Mouse (Mus musculus) thymus, postnatal 10 days (tissue): ENCODE data around the gene Lclat1.

Experiments used
- DNase-seq, 2 experiments: peaks; one replicate each; pipeline ENCODE4 v3.0.0; 2021; ENCODE audit warnings: low spot score in 2 of 2

Lclat1 gene

DNA sequence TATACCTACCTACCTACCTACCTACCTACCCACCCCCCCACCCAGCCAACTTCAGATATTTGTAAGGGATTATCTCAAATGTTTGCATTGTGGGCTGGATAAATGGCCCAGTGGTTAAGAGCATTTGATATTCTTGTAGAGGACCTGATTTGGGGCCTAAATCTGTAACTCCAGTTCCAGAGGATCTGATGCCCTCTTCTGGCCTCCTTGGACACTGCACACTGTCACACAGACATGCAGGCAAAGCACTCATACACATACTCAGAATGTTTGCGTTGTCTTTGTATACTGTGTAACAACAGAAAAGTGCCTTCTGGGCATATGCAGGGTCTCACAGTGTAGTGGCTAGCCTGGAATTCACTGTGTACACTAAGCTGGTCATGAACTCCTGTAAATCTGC, 88.4 kb downstream of the Lclat1 start:
- DNase-seq = peak; percentile 49 to 68

DNA sequence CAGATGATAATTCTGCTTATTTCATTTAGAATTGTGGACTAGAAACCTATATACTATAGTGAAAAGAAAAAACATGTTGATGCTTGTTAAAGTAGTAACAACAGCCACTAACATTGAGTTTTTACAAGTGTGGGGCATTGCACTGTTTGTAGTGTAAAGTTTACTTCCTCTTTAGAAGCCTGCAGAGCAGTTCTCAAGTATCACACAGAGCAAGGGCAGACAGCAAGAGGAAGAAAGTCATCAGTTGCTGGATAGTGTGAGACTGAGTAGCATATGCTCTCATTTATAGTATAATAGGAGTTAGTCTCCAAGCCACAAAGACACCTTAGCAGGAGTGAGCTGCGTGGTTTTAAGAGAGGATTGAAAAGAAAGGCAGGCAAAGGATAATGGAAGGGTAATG, 89.9 kb downstream of the Lclat1 start:
- DNase-seq = no peak

DNA sequence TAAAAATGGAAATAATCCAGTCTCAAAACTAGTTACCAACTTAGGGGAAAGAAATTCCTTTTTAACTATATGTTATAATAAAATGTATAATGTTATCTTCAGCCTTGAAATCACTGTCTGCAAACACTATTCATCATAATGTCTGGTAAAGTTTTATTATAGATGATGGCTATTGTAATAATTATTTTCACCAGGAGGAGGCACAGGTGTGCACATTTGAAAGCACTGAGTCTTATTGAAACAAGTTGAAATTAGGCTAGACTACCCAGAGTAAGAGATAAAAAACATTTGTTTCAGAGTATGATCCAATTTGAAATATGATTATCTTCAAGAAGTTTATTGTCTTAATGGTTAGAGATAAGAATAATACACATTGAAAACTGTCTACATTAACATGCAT, 91.6 kb downstream of the Lclat1 start:
- peak in 1 of 2 experiments; percentile 34 for DNase-seq

DNA sequence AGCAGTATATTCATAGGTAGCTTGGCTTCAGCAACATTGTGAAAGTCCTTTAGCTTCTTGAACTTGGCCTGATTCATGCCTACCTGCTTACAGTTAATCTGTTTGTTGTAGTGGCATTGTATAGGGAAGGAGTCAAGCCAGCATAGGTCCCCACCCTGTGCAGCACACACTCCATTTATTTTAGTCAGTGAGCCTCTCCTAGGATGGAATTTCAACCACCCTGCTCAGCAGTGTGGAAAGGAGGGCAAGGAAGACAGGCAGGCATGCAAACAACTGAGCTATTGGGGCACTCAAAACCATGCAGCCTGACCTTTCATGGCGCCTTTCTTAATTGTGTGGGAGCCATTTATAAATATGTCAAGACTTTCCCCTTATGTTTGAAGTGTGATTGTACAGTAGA, 92.6 kb downstream of the Lclat1 start:
- no peak for DNase-seq

DNA sequence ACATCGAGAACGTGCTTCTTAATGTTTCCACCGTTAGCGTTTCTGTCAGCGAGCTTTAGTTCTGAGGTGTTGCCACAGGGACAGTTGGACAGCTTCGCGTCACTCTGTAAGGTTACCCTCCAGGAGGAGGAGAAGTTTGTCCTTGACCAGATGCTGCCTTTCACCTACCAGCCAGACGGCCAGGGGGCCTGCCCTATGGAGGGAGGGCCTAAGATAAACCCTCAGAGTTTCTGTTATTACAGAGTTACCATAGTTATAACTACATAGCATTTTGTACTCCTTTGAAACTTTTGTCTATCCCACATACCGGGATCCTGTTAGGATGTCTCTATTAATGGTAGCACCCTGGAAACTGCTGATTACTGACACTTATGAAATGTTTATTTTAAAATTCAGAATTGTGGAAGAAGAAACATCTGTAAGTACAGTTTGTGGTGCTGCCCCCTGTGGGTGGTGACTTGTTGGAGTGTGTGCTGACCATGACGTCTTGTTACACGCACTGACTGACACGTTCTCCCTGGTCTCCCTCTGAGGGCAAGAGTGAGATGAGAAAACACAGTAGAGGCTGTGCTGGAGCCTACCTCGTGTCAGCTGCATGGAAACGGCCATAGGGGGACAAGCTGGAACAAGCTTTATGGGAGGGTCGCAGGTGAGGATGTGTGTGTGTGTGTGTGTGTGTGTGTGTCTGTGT, 96.0 kb downstream of the Lclat1 start:
- DNase-seq = no peak

DNA sequence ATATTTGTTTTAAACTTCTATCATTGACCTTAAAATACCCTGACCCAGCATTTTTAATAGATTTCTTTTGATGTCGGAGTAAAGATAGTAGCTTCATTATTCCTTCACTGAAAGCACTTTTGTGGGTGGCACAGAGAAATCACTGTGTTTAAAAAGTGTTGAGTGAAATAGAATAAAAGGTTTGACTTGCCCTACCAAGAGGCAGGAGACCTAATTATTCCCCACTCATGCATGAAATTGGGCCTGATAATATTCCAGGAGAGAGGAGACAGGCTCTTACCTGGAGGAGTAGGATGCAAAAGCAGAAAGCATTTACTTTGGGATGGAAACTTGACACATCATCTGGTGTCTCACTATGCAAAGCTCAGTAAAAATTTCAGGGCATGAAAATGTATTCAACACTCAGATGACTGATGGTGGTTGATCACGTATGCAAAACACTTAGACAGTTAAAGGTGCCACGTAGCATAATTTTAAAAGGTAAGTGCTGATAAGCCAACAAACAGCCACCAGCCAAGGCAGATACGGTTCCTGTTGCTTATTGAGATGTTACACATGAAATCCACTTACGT, 103.3 kb downstream of the Lclat1 start:
- DNase-seq = no peak

DNA sequence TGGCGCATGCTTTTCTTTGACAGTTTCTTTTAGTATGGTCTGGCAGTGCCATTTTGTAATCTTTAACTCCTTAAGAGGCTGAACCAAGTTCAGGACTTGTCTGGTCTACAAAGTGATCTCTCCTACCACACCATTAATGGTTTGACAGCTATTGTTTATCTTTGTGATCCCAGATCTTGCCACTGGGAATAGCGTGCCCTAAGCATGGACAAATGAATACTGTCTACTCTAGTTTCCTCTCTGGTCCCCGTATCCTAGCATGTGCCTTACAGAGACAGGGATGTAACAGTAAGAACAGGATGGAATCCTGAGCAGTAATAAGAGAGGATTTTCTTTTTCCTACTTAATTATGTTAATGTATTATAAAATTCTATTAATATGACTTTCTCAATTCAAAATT, 105.0 kb downstream of the Lclat1 start:
- no peak for DNase-seq

DNA sequence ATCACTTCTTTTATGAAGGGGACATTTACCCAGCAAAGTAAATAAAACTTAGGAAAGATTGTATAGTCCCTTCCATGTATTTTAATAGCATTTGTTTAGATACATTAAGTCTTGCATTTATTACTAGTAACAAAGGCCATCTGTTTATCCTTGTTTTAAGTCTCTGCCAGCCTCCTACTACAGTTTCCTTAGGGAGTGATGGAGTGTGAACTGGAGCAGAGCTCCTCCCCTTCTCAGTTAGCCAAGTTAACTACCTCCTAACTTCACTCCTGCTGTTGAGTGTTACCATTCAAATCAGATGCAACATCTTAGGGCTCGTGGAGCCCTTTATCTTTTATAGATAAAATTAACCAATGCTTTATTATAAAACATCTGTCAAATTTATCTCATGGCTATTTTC, 105.4 kb downstream of the Lclat1 start:
- DNase-seq = no peak

DNA sequence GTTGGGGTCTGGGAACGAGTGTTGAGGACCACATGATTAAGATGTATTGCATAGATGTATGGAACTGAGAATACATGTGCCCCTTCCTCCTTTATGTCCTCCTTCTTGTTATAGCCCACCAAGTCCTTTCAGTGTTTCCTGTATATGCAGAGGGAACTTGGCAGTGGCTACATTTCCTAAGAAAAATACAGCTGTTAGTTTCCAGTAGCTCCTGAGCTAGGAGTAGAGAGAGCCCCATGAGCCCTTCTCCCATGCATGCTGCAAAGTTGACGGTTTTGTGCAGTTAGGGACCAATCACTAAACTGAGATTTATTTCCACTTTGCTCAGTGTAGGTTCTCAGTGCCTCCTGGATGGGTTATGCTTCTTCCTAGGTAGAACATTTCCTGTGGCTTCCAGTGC, 105.9 kb downstream of the Lclat1 start:
- no peak for DNase-seq

DNA sequence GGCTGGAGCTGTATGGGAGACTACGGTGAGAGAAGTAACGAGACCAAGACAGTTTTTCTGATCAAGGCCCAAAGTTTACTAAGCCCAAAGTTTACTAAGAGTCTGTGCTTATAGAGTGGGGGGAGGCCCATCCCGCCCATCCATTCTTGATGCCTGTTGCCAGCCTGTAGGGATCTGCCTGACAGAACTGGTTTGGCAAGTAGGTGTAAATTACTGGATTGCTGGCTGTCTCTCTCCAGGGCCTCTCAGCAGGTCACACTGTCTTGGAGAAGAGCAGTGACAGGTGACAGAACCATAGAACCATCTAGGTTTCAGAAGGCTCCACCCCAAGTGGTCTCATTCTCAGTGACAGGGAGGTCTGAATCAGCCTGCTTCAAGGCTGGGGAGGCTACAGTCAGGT, 109.5 kb downstream of the Lclat1 start:
- DNase-seq = no peak

DNA sequence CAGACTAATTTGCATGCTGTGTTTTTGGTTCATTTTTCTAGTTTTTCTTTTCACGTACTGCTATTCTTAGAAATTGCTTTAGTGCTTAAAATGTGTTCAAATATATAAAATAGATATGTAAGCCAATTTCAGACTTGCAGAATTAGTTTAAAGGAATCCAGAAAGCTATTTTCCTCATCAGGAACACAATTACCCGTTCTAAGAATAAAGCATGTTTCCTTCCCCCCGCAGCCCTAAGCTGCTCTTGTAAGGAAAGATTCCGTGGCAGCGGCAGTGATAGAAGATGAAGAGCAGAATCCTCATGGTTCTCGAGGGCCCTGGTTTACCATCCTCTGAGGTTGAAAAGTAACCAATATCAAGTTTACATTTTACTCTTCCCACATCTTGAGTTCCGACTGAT, 113.0 kb downstream of the Lclat1 start:
- no peak for DNase-seq

DNA sequence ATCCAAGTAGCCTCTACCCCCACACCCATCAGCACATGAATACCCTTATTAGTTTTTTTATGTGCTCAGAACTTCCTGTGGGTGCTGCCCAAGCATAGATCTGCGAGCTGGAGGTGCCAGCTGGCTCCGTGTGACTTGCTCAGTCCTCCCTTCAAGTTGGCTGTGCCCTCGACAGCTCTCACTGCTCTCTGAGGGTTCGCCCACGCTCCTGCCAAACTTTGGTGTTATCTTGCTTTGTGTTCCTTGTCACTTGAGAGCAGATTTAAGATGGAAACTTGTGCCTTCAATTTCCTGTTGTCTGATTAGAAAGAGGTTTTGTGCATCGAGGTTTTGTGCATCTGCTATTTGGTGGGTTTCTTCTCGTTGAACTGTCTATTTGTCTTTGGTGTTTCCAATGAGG, 114.3 kb downstream of the Lclat1 start:
- DNase-seq = peak; percentile 36 to 45

DNA sequence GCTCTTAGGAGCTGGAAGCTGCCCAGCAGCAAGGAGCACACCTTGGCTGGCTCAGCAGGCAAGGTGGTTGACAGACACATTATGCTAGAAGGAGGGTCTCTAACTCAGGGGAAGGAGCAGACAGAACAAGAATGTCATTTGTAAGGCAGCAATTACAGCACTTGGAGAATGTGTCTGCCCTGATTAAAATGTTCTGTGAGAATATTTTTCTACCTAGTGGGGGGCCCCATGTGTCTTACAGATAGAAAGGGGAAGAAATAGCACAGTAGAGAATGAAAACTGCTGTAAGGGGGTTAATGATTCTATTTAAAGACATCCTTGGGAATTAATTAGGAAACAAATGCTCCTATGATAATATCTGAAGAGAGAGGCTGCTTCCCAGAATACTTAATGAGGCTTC, 117.7 kb downstream of the Lclat1 start:
- DNase-seq = no peak

DNA sequence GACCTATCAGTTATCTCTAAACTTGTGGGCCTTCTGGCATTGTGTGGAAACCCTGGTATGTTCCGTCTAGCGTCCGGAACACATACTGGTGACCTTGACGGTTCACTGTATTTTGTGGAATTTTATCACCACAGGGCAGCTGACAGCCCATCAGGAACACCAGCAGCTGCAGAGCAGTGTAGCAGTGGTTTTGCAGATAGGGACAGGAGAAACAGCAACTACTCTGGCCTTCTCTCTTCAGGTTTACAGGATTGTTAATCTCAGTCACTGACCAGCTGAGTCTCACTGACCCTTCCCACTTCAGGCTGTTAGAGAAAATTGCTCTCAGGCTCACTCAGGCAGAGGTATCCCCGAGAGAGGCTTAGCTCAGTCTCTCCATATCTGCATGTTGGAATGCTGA, 118.2 kb downstream of the Lclat1 start:
- DNase-seq = no peak

DNA sequence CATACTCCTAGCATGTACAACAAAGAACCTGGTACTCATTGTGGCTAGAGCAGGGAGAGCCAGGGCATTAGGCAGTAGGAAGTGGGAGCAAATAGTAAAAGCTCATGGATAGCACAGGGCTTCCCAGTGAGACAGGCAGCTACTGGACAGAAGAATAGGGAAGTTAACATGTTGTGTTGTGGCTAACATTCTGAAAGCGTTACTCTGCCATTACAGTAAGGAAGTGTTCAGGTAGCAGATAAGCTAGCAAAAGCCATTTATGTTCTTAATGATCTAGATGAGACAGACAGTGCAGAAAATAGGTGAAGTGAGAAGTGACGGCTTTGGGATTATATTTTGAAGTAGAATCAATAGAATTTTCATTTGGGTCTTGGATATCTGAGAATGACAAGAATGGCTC, 118.8 kb downstream of the Lclat1 start:
- no peak for DNase-seq

DNA sequence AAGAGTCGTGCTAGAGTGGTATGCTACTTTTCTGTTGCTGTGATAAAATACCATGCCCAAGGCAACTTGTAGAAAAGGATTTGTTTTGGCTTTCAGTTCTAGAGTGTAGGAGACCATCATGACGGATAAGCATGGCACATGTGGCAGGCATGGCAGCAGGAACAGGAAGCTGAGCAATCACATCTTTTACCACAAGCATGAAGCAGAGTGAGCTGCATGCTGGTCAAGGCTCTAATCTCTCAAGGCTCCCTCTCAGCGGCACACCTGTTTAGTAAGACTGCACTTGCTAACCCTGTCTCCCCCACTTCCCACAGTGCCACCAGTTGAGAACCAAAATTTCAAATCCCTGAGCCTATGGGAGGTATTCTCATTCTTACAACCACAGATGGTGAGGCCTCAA, 119.6 kb downstream of the Lclat1 start:
- DNase-seq = no peak

DNA sequence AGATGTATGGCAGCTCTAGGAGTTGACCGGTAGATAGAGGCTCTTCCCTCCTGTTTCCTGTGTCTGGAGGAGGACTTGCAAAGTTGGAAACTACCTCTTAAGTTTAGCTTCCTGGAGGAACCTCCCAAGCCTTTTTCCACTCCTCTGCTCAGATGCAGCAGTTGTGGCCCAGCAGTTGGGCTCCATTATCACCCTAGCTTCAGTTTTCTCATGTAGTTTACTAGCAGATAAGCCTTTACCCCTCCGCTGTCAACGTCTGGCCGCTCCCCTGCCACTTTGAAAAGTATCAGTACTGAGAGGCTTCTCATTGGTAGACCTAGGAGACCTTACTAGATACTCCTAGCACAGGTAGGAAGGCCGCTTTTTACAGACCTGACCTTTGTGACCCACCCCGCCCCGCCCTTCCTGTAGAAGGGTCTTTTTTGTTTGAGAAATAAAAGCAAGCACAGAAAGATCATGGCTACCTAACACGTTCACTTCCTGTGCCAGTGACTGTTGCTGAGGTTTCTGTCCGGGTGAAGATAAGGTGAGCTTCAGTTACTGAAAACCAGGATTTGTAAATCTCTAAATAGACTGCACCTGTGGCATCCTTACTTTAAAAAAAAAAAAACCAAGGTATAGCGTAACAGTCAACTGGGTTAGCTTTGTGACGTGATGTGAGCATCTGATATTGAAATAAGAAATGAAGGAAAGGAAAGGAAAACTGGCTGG, 121.8 kb downstream of the Lclat1 start:
- DNase-seq = no peak

DNA sequence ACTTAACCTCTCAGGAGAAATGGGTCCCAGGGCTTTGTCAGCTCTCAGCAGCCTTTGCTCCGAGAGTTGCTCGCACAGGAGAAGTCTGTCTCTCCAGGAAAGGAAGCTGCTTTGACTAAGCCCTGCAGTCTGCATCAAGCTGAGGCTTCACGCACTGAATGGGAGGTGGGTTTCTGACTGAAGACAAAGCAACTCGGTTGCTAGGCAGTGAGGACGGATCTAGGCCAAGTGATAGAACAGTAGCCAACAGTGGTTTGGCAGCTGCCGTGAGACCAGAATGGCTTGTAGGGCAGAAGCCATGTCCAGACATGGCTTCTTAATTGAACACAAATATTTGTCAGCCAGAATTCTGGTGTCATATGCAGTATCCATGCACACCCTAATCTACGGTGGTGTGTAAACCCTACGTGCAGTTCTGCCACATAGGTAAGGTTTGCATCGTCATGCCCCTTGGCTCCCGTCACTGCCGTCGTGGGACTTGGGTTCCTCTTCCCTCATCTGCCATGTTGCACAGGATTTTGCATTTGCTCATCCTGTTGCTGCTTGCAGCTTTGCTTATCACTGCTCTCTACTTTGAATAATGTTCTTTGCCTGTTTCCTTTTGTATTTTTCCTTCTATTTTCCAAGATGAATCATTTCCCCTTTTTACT, 122.7 kb downstream of the Lclat1 start:
- DNase-seq = no peak

DNA sequence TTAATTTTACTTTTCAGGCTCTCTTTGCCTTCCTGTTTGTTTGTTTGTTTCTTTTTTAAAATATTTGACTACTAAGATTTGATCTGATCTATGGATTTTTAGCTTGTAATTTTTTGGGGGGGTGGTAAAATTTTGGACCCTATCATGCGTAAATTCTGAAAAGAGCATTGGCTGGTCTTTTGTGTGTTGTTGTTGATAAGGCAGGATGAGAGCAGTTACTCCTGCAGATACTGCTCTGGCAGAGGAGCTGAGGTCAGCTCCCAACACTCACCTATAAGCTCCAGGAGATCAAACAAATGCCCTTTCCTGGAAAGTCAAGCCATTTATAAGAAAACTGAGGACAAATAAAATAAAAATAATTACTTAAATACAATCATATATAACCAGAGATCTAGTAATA, 123.6 kb downstream of the Lclat1 start:
- DNase-seq = no peak

DNA sequence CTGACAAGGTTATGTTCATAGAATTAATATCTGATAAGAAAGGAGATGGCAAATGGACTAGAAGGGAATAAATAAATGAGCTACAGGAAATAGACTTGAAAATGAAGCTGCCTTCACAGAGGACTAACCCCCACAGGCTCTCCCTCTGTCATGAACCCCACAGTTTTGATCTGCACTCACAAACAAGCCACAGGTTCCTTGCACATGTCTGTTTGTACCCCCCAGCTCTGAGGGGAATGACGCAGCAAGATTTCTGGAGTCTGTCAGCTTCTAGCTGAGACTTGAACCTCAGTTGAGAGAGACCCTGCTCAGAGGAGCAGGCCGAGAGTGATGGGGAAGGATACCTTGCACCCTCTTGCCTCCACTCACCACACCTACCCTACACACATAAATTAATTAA, 124.8 kb downstream of the Lclat1 start:
- peak; percentile 23 to 25 for DNase-seq

DNA sequence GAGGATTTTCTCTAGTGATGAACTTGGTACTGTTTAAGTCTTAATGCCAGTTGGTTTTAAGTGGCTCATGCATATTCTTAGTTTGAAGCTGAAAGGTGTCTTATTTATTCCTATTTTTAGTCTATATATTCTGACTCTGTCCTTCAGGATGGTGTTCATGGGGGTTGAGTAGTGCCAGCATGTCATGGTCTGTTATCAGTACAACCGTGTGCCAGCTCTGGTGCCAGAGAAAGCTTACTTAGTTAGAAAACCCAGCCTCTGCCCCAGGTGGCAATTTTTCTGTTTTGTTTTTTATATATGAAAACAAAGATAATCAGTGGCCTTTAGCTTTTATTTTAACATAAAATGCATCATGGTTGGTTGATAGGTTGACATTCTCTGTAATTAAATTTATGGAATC, 126.2 kb downstream of the Lclat1 start:
- DNase-seq = no peak

DNA sequence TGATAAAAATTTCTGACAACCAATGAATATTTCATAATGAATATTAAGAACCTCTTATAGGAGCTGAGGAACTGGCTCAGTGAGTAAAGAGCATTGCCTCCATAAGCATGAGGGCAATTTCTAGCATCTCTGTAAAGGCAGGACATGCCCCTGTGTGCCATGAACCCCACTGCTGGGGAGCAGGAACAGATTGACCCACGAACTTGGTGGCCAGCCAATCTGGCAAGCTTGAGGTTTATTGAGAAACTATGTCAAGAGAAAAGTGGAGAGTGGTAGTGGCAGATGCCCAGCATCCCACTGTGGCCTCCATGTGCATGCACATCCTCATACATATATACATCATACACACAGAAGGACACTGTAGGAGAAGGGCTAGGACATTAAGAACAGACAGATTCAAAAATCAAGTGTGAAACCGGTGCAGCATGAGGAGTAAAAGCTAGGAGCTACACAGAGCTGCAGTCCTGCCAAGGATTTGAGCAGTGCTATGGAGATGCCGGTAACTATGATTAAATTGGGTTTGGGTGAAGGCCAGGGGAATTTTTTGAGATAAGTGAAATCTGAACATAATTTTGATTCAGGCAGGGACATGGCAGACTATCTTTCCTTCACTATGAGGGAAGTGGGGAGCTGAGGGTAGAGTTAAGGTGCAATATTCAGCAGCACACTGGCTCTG, 129.5 kb downstream of the Lclat1 start:
- DNase-seq = no peak
